Mouse (Mus musculus): ENCODE measurements around the gene Trim44.

DNA sequence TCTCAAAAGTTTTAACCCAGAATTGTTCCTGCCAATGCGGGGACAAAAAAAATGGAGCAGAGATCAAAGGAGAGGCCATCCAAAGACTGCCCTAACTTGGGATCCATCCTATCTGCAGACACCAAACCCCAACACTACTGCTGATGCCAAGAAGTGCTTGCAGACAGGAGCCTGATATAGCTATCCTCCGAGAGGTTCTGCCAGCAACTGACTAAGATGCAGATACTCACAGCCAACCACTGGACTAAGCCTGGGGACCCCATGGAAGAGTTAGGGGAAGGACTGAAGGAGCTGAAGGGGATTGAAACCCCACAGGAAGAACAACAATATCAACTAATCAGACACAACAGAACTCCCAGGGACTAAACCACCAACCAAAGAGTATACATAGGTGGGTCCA lies 30.3 kb downstream of the Trim44 start:
- no peak for TF ChIP-seq POLR2A (IDR thresholded peaks at IDR 0.05; ENCODE audit: control insufficient read depth in 1 of 2, insufficient read depth in 1 of 2, low read depth in 1 of 2, low read length in 2 of 2, poor library complexity in 1 of 2)
- TF ChIP-seq TAL1 (IDR thresholded peaks at IDR 0.05; ENCODE audit: low read length), result no peak
- TF ChIP-seq MEF2A (IDR thresholded peaks at IDR 0.05; ENCODE audit: extremely low read depth, insufficient replicate concordance, low read depth, low read length, poor library complexity, severe bottlenecking), result no peak
- no peak for TF ChIP-seq CTCF (IDR thresholded peaks at IDR 0.05 in 2 of 3, conservative IDR thresholded peaks at IDR 0.05 in 1 of 3; ENCODE audit: control insufficient read depth in 1 of 3, insufficient read depth in 1 of 3, low read depth in 2 of 3, low read length in 3 of 3, poor library complexity in 1 of 3, severe bottlenecking in 1 of 3)
- no peak for TF ChIP-seq E2F4 (IDR thresholded peaks at IDR 0.05; ENCODE audit: borderline replicate concordance, low read depth, low read length)
- TF ChIP-seq EP300 (IDR thresholded peaks at IDR 0.05; ENCODE audit: low read depth in 1 of 2, low read length in 2 of 2), result no peak; a peak in 1 of 4 replicates
- no peak for TF ChIP-seq HCFC1 (IDR thresholded peaks at IDR 0.05; ENCODE audit: low read depth, low read length)
- TF ChIP-seq USF1 (IDR thresholded peaks at IDR 0.05; ENCODE audit: low read depth, low read length), result no peak
- no peak for TF ChIP-seq GABPA (IDR thresholded peaks at IDR 0.05; ENCODE audit: low read depth, low read length)
- TF ChIP-seq ZNF384 (IDR thresholded peaks at IDR 0.05; ENCODE audit: low read depth, low read length), result no peak
- no peak for TF ChIP-seq TBP (IDR thresholded peaks at IDR 0.05; ENCODE audit: low read depth, low read length)
- no peak for TF ChIP-seq SIN3A (IDR thresholded peaks at IDR 0.05; ENCODE audit: low read length)
- no peak for TF ChIP-seq RCOR1 (IDR thresholded peaks at IDR 0.05; ENCODE audit: low read depth, low read length)
